Mouse (Mus musculus) activated CD4-positive, CD25-positive, alpha-beta regulatory T cell, adult 4 months (primary cell): ENCODE data around the gene Sfmbt1. TPM values are rescaled to one million over a fixed set of nuclear protein-coding genes. Genes with fewer than 3 reads are reported as not detected.

Experiments used
- ATAC-seq: one replicate; pipeline ENCODE4 v1.8.0; 2017
- polyA plus RNA-seq, 2 experiments: library from polyadenylated mRNA; unstranded; fragments of 100-300 nt; shearing (Covaris generic); gene quantifications; one replicate each; pipeline ENCODE4 v1.2.1; 2017

Sfmbt1 gene
- polyA plus RNA-seq: 1 to 10 TPM; 6.8 to 8.3 TPM

GRCm38 (mm10) chr14:30714799-30715617 lies at the start of gene Sfmbt1:
Gene Sfmbt1, plus strand, starts transcription at chr14:30714849.
- peak; percentile 19 for ATAC-seq

- ATAC-seq: no peak
These were observed 48.6 kb upstream of the Sfmbt1 start for GRCm38 (mm10) chr14:30666061-30666460.

- no peak for ATAC-seq
These were observed 48.0 kb upstream of the Sfmbt1 start for GRCm38 (mm10) chr14:30666604-30667003.

- ATAC-seq: no peak
These were observed 44.5 kb upstream of the Sfmbt1 start for GRCm38 (mm10) chr14:30670161-30670560.

GRCm38 (mm10) chr14:30671095-30671985 lies 43.3 kb upstream of the Sfmbt1 start:
- no peak for ATAC-seq

- peak; percentile 74 for ATAC-seq
These were observed 42.7 kb upstream of the Sfmbt1 start for GRCm38 (mm10) chr14:30671986-30672312.

GRCm38 (mm10) chr14:30674947-30675346 lies 39.7 kb upstream of the Sfmbt1 start:
- ATAC-seq: peak; percentile 73

GRCm38 (mm10) chr14:30682131-30682530 lies 32.5 kb upstream of the Sfmbt1 start:
- ATAC-seq: no peak

- ATAC-seq: no peak
These were observed 24.0 kb upstream of the Sfmbt1 start for GRCm38 (mm10) chr14:30690685-30691084.

- no peak for ATAC-seq
These were observed 22.2 kb upstream of the Sfmbt1 start for GRCm38 (mm10) chr14:30692439-30692838.

- no peak for ATAC-seq
These were observed 19.9 kb upstream of the Sfmbt1 start for GRCm38 (mm10) chr14:30694786-30695185.

GRCm38 (mm10) chr14:30695609-30696008 lies 19.0 kb upstream of the Sfmbt1 start:
- ATAC-seq: no peak

GRCm38 (mm10) chr14:30697407-30698052 lies 17.1 kb upstream of the Sfmbt1 start:
- no peak for ATAC-seq

- ATAC-seq: no peak
These were observed 15.0 kb upstream of the Sfmbt1 start for GRCm38 (mm10) chr14:30699656-30700055.

GRCm38 (mm10) chr14:30702512-30702911 lies 12.1 kb upstream of the Sfmbt1 start:
- no peak for ATAC-seq

GRCm38 (mm10) chr14:30703079-30703478 lies 11.6 kb upstream of the Sfmbt1 start:
- ATAC-seq: no peak

- no peak for ATAC-seq
These were observed 10.4 kb upstream of the Sfmbt1 start for GRCm38 (mm10) chr14:30704098-30704855.

- no peak for ATAC-seq
These were observed 2.8 kb upstream of the Sfmbt1 start for GRCm38 (mm10) chr14:30711892-30712291.

- ATAC-seq: no peak
These were observed 880 bp upstream of the Sfmbt1 start for GRCm38 (mm10) chr14:30713769-30714168.

GRCm38 (mm10) chr14:30715618-30716050 lies 985 bp downstream of the Sfmbt1 start:
- peak; percentile 64 for ATAC-seq

- peak; percentile 4 for ATAC-seq
These were observed 1.7 kb downstream of the Sfmbt1 start for GRCm38 (mm10) chr14:30716051-30716952.
